22 mouse cellular contexts compared by ENCODE assay signal in genomic region chr7:118944884-118945283, GRCm38 (mm10). TPM values are rescaled to one million over a fixed set of nuclear protein-coding genes. Genes with fewer than 3 reads are reported as not detected.
DNase-seq lines count a peak whose midpoint lies in the region; ATAC-seq and TF ChIP-seq lines count a peak whose summit lies in the region.
"Had no signal": no experiment of that assay in that cellular context is flagged by ENCODE, and none has a peak within 500 bp of the region (broad histone marks: within the 10 kb centered on the region; RNA-seq: fewer than 3 reads in every experiment).

No protein-coding gene starts in this region.

- intact Hi-C loops in gastrocnemius, postnatal 14 days (cut with DNase I; ENCODE audit: low total_unique reads), result no loop called here

- H3K4me1 ChIP-seq in kidney, postnatal 0 days (replicated peaks; ENCODE audit: insufficient read depth, low read length), result no peaks in the 10 kb centered on the region
- H3K4me1 ChIP-seq: embryonic facial prominence, embryonic 13.5 days; forebrain, embryonic 13.5 days; hindbrain, embryonic 15.5 days had no signal

- no peaks in the 10 kb centered on the region for H3K27me3 ChIP-seq in kidney, postnatal 0 days (ENCODE audit: insufficient read depth, low read length)
- H3K27me3 ChIP-seq: CH12.LX; embryonic facial prominence, embryonic 13.5 days; forebrain, embryonic 13.5 days; heart, embryonic 13.5 days; hindbrain, embryonic 15.5 days had no signal

- H3K9ac ChIP-seq in kidney, postnatal 0 days (ENCODE audit: low read depth, low read length), result no peak overlapping the region
- H3K9ac ChIP-seq: embryonic facial prominence, embryonic 13.5 days; forebrain, embryonic 13.5 days; forebrain, postnatal 0 days; heart, embryonic 13.5 days; hindbrain, embryonic 15.5 days had no signal

- H3K27ac ChIP-seq in kidney, postnatal 0 days, result no peak overlapping the region
- H3K27ac ChIP-seq: embryonic facial prominence, embryonic 13.5 days; forebrain, embryonic 13.5 days; heart, embryonic 13.5 days; hindbrain, embryonic 15.5 days had no signal

- H3K9me3 ChIP-seq in kidney, postnatal 0 days (replicated peaks; ENCODE audit: low read length), result no peaks in the 10 kb centered on the region
- H3K9me3 ChIP-seq: embryonic facial prominence, embryonic 13.5 days; forebrain, embryonic 13.5 days; heart, embryonic 13.5 days; hindbrain, embryonic 15.5 days had no signal

- no peaks in the 10 kb centered on the region for H3K36me3 ChIP-seq in kidney, postnatal 0 days (ENCODE audit: insufficient read depth, low read length)
- H3K36me3 ChIP-seq: embryonic facial prominence, embryonic 13.5 days; heart, embryonic 13.5 days; hindbrain, embryonic 15.5 days had no signal

- peak; percentile 57 for DNase-seq in gastrocnemius, adult 18-20 months (ENCODE audit: low spot score)
- no peak for DNase-seq in gastrocnemius, postnatal 14 days
- DNase-seq in kidney, postnatal 0 days (ENCODE audit: low spot score), result peak; percentile 27
- no peak for DNase-seq in kidney, postnatal 10 days
- peak; percentile 36 for DNase-seq in R1 (ENCODE audit: low read depth, low spot score)
- peak; percentile 10 for DNase-seq in forelimb bud, embryonic 11.5 days (ENCODE audit: low read depth, low spot score)
- DNase-seq in frontal cortex, postnatal 14 days (ENCODE audit: low spot score in 2 of 2), result no peak
- no peak for DNase-seq in urinary bladder, postnatal 25 days (ENCODE audit: low spot score)
- DNase-seq: adrenal gland, adult 8-10 months; adrenal gland, postnatal 36 days; cerebellum, adult 8-10 months; cerebellum, postnatal 25 days; forebrain, postnatal 0 days; gastrocnemius, postnatal 25 days; heart, adult 11 months; heart, postnatal 36 days had no signal

- TF ChIP-seq CTCF in kidney, postnatal 0 days (IDR thresholded peaks at IDR 0.05; ENCODE audit: low read depth), result no peak

- no peak overlapping the region for H3K4me3 ChIP-seq in kidney, postnatal 0 days (replicated peaks; ENCODE audit: low read depth, low read length)
- H3K4me3 ChIP-seq: embryonic facial prominence, embryonic 13.5 days; forebrain, embryonic 13.5 days; heart, embryonic 13.5 days; hindbrain, embryonic 15.5 days had no signal

- 7% methylated on average over 2 of the region's 2 CpGs for WGBS in kidney, postnatal 0 days

- no peak for ATAC-seq in kidney, postnatal 0 days (replicated peaks; ENCODE audit: low FRiP score, low read depth)
- ATAC-seq: forebrain, embryonic 13.5 days; forebrain, postnatal 0 days; intestine, embryonic 16.5 days had no signal

- H3K4me2 ChIP-seq in kidney, postnatal 0 days (ENCODE audit: low read length), result no peak overlapping the region
- H3K4me2 ChIP-seq: embryonic facial prominence, embryonic 13.5 days; forebrain, embryonic 13.5 days; heart, embryonic 13.5 days; hindbrain, embryonic 15.5 days had no signal

RNA-seq across cellular contexts. Expression of gene Gprc5b, which starts 50.1 kb away (rescaled TPM):
- 10 to 100 TPM; 12.4 to 21.7 TPM for total RNA-seq in gastrocnemius, adult 18-20 months (2021)
- 10 to 100 TPM; 22.5 to 23.2 TPM for total RNA-seq in gastrocnemius, postnatal 14 days (2021)
- polyA plus RNA-seq in kidney, postnatal 0 days (2015; fragmentation: Nextera tagmentation; extraction: Ambion mirVana), result 4.1 and 4.5 TPM in 2 replicates

Comparison
In these comparisons a context has a peak if more than half of its experiments do, and no peak if none do; other contexts are left out.
1. DNase-seq: peak in gastrocnemius, adult 18-20 months (single experiment), kidney, postnatal 0 days (single experiment), R1 (single experiment) and forelimb bud, embryonic 11.5 days (single experiment); none in gastrocnemius, postnatal 14 days (single experiment), kidney, postnatal 10 days (single experiment), frontal cortex, postnatal 14 days (0 of 2) and urinary bladder, postnatal 25 days (single experiment).